Mouse (Mus musculus) myocyte (in vitro differentiated cells): ENCODE results near the gene Actr8.

Experiments
- CEBPB ChIP-seq: IDR thresholded peaks from 2 replicates; pipeline ENCODE4 v1.6.1; 2011; ENCODE audit warnings: mild to moderate bottlenecking, moderate library complexity; ENCODE audit not compliant: poor library complexity, insufficient read depth, severe bottlenecking
- E2F4 ChIP-seq: IDR thresholded peaks from one replicate; pipeline ENCODE4 v1.6.1; 2011; ENCODE audit warnings: mild to moderate bottlenecking, control low read depth, moderate library complexity; ENCODE audit not compliant: insufficient read depth
- MAX ChIP-seq: IDR thresholded peaks from one replicate; pipeline ENCODE4 v1.6.1; 2011; ENCODE audit warnings: low read depth, mild to moderate bottlenecking, control low read depth
- MYOD1 ChIP-seq, 3 experiments: IDR thresholded peaks; one replicate each; pipeline ENCODE4 v1.6.1; 2011; ENCODE audit warnings: control low read depth in 2 of 3, low read depth in 2 of 3, mild to moderate bottlenecking in 2 of 3, moderate library complexity in 1 of 3; ENCODE audit not compliant: insufficient read length in 2 of 3, control insufficient read depth in 1 of 3
- POLR2A ChIP-seq: IDR thresholded peaks from one replicate; pipeline ENCODE4 v1.6.1; 2011; ENCODE audit warnings: low read depth, mild to moderate bottlenecking, control low read depth, moderate library complexity; ENCODE audit not compliant: insufficient read length
- REST ChIP-seq: IDR thresholded peaks from one replicate; pipeline ENCODE4 v1.6.1; 2011; ENCODE audit warnings: mild to moderate bottlenecking, control low read depth, moderate library complexity; ENCODE audit not compliant: insufficient read depth, insufficient read length
- SRF ChIP-seq: IDR thresholded peaks from one replicate; pipeline ENCODE4 v1.6.1; 2011; ENCODE audit warnings: low read depth; ENCODE audit not compliant: control insufficient read depth, insufficient read length
- TCF12 ChIP-seq: IDR thresholded peaks from one replicate; pipeline ENCODE4 v1.6.1; 2011; ENCODE audit warnings: mild to moderate bottlenecking, control low read depth; ENCODE audit not compliant: poor library complexity, insufficient read depth, severe bottlenecking
- TCF3 ChIP-seq: IDR thresholded peaks from one replicate; pipeline ENCODE4 v1.6.1; 2011; ENCODE audit warnings: low read depth, control low read depth; ENCODE audit not compliant: insufficient read length
- USF1 ChIP-seq: IDR thresholded peaks from one replicate; pipeline ENCODE4 v1.6.1; 2011; ENCODE audit warnings: low read depth, mild to moderate bottlenecking, control low read depth, moderate library complexity

- TF ChIP-seq POLR2A (no peak), MAX (no peak), TCF12 (no peak), TCF3 (no peak), SRF (no peak), E2F4 (no peak), REST (no peak), USF1 (no peak), MYOD1 (IDR thresholded peaks at IDR 0.05; ENCODE audit: control insufficient read depth in 1 of 3, insufficient read length in 2 of 3, low read depth in 2 of 3) (no peak), CEBPB (no peak)
These were observed 55.3 kb downstream of the Actr8 start for GRCm38 (mm10) chr14:30033405-30033804.
